Mouse (Mus musculus): ENCODE measurements around the gene S1pr5.
"Not testable (repeated sequence)": the region's sequence is repeated elsewhere in the genome, so short reads cannot be mapped to it uniquely, and the experiment has no call there.

Gene S1pr5

GRCm38 (mm10) chr9:21204528-21205272, 43.5 kb downstream of the S1pr5 start:
- peak; percentile 66 for DNase-seq (ENCODE audit: extremely low spot score)

- DNase-seq (ENCODE audit: extremely low spot score) = no peak
Observed at GRCm38 (mm10) chr9:21204156-21204527, 44.1 kb downstream of the S1pr5 start.

- DNase-seq (ENCODE audit: extremely low spot score) = no peak
Observed at GRCm38 (mm10) chr9:21198960-21199359, 49.3 kb downstream of the S1pr5 start.

DNA sequence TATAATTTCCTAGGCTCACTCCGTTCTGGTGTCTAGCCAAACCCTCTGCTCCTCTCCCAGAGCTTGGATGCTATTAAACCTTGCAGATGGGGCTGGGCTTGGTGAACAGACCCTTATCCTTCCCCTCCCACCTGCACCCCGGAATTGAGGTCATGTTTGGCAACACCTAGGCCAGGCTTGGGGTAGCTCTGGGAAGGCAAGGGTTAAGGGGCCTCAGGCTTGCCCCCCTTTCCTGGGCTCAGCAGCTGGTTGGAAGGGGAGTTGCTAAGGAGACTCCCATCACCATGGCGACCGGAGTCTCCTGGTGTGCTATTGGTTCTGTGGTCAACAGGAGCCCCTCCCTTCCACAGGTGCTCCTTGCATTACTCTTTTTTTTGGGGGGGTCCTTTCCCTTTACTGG, 50.3 kb downstream of the S1pr5 start:
- peak; percentile 51 for DNase-seq (ENCODE audit: extremely low spot score)

DNA sequence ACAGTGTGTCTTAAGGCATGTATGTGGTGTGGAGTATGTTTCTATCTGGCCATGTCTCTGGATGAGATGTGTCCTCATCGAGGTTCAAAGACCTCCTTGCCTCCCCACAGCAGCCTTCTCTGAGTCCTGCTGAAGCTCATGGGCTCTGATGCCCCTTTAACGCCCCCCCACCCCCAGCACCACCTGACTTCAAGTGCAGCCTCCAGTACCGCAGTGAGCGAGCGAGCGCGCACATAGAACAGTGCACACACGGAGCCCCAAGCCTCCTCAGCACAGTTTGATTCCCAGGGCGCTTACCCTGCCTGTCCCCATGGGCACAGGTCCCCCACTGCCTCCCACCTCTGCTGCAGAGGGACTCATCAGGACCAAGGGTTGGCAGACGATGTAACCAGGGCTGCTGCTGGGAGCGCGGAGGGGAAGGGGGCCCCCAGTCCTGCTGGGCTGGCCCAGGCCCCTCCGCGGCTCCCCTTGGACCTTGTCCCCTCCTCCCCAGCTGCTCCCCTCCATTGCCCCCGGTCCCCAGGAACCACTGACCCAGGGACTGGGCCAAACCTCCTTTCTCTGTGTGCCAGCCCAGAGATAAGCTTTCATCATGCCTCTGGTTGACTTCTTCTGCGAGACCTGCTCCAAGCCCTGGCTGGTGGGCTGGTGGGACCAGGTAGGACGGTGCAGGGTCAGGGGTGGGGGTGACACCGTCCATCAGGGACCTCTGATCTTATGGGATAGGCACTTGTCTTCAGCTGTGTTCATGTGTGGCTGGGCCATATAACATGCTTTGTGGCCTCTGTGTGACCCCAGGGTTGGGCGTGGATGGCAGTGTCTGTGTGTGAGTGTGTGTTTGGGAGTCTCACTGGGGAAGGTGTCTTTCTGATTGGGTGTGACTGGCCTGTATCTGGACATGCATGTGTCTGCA, 51.5 kb downstream of the S1pr5 start:
- DNase-seq (ENCODE audit: extremely low spot score) = no peak

DNA sequence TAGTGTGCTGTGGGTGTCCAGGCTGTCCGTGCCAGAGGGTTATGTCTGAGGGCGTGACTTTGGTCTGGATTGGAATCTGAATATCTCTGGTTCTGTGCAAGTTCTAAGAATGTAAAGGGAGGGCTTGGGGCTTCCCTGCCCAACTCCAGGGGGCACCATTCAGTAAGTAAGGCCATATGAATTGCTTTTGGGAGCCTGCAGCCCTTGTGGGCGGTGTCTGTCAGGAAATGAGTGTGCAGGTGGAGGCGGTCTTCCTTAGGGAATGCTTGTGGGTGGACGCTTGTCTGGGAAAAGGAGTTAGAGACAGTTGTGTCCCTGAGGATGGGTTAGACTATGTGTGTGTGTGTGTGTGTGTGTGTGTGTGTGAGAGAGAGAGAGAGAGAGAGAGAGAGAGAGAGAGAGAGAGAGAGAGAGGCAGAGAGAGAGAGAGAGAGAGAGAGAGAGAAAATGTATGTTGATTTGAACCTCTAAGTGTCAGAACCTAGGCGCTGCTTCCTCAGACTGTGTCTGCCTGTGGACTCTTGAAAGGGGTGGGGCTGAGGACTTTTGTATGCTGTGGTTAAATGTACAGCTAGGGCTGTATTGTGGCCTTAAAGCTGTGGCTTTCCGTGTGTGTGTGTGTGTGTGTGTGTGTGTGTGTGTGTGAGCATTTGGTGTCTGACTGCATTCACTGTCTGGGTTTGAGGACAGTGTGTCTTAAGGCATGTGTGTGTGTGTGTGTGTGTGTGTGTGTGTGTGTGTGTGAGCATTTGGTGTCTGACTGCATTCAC, 52.3 kb downstream of the S1pr5 start:
- not testable (repeated sequence) for DNase-seq (ENCODE audit: extremely low spot score)

GRCm38 (mm10) chr9:21194787-21195493, 53.3 kb downstream of the S1pr5 start:
- DNase-seq (ENCODE audit: extremely low spot score) = no peak

DNA sequence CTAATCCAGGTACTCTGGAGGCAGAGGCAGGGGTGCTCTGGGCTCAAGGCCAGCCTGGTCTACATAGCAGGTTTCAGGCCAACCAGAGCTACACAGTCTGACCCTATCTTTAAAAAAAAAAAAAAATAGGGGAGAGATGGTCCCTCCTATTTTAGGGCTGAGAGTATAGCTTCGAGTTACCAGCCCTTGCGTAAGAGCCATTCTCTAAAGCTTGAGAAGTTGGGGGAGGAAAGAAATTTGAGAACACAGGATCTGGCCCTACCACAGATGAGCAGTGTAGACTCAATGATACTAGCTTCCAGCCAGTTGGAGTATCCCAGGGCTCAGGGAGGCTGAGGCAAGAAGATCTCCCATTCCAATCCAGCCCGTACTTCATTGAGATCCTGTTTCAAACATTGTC, 54.5 kb downstream of the S1pr5 start:
- DNase-seq (ENCODE audit: extremely low spot score) = no peak
